Mouse (Mus musculus) forelimb bud, embryonic 11.5 days (tissue): ENCODE measurements around the gene Atf7ip2.
"Not testable (repeated sequence)": the region's sequence is repeated elsewhere in the genome, so short reads cannot be mapped to it uniquely, and the experiment has no call there.

Experiments used
- DNase-seq: peaks from one replicate; pipeline ENCODE4 v3.0.0-alpha.2; 2012; ENCODE audit warnings: low read depth, low spot score

Atf7ip2 gene

DNA sequence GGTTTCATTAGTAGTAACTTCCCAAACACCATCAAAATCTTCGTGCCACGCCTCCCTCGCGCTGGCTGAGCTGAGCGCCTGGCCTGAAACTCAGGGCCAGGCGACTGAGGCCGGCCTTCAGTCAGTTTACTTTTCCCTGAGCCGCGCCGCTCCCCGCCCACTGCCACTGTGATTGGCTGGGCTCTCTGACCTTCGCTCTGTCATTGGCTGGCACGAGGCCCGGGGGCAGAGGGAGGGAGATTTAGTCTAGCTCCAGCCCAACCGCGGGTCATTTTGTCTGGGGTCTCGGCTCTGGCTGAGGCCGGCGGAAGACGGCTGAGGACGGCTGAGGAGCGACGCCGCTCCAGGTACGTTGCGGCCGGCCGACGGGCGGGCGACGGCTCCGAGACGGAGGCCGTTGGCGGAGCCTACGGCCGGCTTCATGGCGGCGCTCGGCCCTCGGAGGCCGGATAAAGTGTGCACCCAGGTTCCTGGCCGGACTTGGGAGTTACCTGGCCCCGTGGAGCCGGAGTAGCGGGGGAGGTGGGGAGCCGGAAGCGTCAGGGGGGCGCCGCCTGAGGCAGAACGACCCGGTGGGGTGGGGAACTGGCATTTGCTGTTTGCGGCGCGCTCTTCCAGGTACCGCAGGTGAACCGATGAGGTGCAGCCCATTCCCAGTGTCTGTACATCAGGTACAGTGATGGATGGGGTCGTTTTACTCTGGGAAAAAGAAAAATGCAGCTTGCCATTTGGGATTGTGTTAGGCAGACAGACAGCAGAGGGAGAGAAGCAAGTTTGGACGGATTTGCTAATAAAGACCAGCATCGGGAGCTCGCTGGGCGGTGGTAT is at the start of gene Atf7ip2:
Atf7ip2 (plus strand) TSS at position 34 of the 828 bp plus-strand sequence.
- DNase-seq = peak; percentile 92

DNA sequence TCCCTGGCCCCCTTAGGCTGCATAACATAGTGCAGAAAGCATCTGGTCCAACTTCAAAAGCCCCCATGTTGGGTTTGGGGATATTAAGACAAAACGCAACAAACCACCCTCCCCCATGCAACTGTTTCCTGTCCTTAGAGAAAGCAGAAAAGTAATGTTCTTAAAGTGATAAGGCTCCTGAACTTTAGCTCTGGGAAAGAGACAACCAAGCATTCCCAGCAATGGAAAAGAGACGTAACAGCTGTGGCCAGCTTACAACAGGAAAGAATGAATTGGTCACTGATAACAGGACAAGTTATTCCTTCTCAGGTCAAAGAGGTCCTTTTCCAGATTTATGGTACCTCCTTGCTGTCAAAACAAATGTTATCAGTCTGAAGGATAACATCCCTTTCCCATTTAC is 49.3 kb upstream of the Atf7ip2 start:
- no peak for DNase-seq

DNA sequence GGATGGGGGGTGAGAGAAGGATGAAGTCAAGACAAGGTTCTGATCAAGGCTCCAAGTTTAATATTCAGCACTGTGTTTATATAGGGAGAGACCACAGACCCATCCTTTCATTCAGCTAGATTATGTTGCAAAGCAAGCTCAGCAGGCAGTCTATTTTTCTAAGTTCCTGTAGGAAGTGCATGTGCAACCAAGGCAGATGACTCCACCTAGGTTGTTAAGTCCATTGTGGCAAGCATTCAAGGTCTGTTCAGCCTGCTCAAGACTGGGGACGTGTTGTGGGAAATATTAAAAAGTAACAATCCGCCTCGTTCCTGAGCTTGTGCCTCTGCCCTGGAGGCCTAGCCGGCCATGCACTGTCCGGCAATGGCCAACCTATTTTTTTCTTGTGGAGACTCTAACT is 45.1 kb upstream of the Atf7ip2 start:
- no peak for DNase-seq

DNA sequence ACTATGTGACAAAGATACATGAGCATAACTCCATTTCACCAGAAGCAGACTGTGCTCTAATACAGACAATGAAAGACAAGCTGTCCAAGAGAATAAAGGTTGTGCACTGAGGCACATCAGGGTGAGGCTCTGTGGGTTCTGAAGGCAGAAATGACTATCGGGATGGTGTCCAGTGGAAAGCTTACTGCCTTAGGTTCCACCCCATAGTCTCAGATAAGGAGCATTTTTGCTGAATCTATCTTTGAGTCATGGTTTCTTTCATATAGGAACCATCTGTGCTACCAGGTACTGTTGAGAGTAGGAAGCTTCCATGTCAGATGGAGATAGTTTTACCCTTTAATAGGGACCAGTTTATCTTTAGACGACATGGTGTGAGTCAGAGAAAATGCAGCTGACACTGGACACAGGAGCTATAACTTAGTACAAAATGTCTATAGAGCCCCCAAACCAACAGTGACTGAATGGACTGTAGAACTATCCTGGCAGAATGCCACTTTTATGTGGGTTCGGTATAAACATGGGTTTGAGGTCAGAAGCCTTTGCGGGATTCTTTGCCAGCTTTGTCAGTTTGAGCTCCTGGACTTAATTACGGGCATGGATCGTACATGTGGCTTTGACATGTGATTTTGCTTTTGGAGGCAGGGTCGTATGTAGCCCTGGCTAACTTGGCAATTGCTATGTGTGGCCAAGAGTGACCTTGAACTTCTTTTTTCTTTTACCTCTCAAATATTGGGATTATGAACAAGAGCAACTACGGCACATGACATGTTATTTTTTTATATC is 23.2 kb upstream of the Atf7ip2 start:
- DNase-seq = no peak

DNA sequence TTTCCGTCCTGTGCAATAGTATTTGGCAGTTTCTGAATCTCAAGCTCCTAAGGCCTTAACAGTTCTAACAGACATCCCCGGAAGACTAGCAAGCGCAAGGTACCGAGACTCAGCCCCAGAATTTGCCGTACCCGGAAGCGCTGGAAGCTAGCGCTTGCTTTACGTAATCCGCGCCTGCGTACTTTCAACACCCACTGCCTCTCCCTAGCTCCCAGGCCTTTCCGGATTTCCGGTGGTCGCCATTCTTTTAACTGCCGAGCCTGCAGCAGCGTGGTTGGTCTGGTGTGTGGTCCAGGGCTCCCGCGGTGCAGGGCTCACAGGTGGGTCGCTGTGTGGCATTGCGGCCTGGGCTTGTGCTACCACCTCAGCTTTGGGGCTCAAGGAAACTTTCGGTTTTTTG is 22.5 kb upstream of the Atf7ip2 start, which contains the start of gene Rpl39l:
Rpl39l (plus strand) TSS at position 222 of the 400 bp plus-strand sequence.
- DNase-seq = no peak

DNA sequence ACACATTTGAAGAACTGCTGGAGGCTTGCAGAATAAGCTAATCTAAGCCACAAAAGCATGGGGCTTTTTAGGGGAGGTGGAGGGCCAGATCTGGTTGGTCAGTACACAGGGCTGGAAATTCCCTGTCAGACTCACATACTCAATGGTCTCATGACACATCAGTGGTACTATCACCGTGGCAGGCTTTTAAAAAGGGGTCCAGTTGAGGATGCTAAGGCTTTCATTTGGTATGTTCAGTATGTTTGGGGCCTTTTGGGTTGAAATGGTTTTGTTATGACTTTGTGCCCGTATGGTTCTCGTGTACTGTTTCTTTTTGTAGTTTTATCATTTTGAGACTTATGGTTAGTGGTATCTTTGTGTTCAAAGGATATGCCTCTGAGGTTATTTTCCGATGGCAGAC is 21.2 kb upstream of the Atf7ip2 start:
- DNase-seq = no peak

DNA sequence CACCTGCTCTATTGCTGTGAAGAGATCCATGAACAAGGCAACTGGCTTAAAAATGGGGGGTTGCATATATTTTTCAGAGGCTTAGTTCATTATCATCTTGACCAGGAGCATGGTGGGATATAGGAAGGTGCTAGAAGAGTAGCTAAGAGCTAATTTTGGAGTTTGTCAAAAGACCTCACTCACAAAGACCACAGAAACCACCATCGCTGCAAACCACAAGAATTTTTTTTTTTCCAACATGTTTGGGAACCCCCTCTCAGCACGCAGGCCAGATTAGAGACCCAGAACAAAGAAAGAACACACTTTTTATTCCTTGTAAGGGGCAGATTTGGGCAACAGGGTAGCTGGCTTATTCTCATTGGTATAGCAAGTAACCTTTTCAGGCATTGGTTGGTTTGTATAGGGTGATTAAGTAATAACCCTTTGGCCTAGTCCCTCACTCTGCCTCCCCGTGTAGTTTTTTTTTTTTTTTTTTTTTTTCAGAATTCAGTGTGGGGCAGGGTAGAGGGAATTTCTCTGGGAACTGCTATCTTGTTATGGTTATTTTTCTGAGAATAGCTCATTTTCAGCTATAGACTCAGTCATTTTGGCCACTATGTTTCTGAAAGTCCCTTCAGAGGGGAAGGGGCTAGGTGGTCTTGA is 20.2 kb upstream of the Atf7ip2 start:
- DNase-seq = no peak

DNA sequence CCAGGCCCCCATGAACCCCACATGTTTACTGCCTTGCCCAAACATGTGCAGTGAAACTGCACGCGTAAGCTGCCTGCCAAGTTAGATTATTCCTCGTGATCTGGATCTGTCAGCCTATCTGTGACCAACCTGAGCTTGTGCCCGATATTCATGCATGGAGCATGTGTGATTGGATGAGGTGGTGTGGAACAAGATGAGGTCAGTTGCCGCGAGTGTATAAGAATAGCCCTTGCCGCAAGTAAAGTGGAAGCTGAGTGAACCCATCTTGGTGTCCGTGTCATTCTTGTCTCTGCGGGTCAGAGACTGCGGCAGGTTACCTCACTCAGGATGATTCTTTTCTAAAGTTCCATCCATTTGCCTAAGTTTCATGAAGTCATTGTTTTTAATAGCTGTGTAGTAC is 5.1 kb upstream of the Atf7ip2 start:
- not testable (repeated sequence) for DNase-seq

DNA sequence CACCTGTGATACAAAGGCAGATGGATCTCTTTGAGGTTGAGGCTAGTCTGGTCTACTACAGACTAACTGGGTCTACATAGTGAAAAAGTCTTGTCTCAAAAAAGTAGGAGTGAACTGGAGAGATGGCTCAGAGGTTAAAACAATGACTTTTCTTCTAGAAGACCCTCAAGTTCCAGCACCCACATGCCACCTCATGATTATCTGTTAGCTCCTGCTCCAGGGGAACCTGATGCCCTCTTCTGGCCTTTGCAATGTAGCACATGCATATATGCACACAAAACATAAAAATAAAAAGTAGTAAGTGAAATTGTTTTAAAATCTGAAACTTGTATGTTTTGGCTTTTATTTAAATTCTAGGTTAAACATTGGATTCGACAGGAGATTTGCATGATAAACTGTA is 16.3 kb downstream of the Atf7ip2 start:
- no peak for DNase-seq

DNA sequence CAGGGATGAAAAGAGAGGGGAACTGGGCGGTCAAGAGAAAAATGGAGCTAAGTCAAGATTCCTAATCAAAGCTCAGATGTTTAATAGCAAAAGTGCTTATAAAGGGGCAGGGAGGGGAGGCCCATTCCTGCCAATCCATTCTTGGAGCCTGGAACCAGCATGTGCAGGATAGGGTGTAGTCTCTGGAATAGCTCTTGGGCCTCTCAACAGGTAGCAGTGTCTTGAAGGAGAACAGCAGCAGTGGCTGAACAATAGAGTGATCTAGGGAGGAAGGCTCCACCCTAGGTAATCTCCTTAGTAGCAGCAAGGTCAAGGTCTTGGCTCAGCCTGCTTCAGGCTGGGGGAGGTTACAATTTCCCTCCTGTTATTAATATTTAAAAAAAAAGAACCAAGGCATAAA is 23.9 kb downstream of the Atf7ip2 start:
- not testable (repeated sequence) for DNase-seq

DNA sequence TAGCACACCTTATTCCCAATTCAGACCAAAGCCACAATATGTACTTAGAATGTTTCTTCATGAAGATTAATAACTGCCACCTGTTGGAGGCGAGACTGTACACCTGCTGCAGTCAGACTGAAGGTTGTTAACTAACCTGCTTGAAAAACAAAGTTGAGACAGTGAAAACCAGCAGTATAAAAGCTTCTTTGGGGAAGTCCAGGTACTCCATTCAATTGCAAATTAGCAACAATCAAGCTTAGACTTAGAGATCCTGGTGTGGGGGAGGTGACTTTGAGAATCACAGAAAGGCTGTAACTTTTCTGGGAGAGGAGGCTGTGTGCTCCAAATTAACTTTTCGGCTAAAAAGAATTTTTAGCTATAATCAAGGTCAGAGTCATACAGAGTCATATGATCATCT is 24.5 kb downstream of the Atf7ip2 start:
- not testable (repeated sequence) for DNase-seq

DNA sequence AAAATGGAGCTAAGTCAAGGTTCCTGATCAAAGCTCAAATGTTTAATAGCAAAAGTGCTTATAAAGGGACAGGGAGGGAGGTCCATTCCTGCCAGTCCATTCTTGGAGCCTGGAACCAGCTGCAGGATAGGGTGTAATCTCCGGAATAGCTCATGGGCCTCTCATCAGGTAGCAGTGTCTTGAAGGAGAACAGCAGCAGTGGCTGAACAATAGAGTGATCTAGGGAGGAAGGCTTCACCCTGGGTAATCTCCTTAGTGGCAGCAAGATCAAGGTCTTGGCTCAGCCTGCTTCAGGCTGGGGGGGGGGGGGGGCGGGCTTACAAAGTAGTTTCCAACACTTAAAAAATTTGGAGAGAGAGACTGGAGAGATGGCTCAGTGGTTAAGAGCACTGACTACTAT is 34.8 kb downstream of the Atf7ip2 start:
- no peak for DNase-seq

DNA sequence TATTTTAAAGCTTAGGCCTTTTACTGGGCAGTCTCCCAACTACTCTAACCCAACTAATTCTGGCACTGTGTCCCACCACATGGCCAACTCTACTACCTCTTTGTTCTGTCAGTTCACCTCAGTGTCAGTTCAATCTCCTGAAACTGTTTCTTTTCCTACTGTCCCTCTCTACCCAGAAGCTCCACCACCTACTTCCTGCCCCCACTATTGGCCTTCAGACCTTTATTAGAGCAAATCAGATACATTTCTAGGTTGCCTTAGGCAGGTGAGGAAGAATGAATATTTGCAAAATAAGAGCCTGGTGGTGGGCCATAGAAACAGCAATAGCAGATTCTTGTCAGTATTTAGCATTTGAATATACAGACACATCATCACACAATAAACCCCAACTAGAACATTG is 44.1 kb downstream of the Atf7ip2 start:
- DNase-seq = no peak

DNA sequence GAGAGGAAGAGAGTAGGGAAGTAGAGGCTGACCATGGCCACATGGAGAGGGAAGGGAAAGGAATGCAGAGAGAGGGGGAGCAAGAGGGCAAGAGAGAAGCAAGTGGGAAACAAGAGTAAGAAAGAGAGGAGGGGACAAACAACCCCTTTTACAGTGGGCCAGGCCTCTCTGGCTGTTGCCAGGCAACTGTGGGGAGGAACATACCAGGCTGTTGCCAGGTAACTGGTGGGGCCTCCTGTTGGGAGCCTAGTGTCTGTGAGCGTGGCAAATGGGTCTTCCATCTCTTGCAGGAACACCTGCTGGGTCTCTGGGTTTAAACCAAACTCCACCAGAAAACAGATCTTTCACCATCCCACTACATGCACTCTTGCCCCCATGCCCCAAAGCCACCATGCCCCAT is 61.5 kb downstream of the Atf7ip2 start:
- no peak for DNase-seq

DNA sequence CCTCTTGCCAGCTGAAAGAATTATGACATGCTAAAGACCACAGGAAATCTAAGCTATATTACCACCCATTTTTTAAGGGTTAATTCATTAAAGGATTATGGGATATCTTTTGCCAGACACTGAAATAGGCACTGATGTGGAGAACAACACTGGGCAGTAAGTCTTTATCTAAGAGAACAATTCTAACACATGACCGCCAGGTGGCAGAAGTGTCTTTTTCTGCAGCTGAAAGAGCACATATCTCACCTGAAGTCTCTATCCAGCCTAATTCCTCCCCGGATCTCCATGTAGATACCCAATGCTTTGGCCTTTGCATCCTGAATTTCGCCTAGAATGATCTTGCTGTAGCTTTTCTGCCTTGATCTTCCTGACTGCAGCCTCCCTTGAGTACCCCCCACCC is 79.7 kb downstream of the Atf7ip2 start:
- peak; percentile 63 for DNase-seq

DNA sequence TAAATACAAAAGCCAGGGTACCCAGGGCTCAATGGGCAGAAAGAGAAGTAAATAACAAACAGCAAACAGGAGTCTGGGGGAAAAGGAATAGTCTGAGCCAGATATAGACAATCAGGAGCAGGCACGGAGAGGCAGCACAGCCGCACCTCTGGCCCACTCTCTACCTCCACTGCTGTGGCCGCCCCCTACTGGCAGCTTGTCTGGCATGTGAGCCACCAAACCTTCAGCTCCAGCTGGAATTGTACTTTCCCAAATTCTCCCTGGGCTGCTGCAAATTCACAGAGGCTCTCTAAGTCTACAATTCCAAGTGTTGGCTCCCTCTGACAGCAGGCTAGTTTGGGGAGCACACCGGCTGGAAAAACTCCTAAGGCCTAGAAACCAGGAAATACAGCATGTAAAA is 82.0 kb downstream of the Atf7ip2 start:
- DNase-seq = no peak

DNA sequence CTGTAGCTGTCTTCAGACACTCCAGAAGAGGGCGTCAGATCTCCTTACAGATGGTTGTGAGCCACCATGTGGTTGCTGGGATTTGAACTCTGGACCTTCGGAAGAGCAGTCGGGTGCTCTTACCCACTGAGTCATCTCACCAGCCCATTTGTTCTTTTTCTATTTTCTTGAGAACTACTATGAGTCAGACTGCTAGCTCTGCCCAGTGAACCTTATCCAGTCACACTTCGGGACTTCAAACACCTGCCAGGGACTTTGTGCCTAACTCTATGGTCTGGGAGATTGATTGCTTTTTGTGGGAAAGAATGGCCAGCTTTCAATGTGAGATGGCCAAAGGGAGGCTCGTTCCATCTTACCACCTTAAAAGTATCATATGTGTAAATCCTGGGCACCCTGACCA is 84.3 kb downstream of the Atf7ip2 start:
- DNase-seq = not testable (repeated sequence)

DNA sequence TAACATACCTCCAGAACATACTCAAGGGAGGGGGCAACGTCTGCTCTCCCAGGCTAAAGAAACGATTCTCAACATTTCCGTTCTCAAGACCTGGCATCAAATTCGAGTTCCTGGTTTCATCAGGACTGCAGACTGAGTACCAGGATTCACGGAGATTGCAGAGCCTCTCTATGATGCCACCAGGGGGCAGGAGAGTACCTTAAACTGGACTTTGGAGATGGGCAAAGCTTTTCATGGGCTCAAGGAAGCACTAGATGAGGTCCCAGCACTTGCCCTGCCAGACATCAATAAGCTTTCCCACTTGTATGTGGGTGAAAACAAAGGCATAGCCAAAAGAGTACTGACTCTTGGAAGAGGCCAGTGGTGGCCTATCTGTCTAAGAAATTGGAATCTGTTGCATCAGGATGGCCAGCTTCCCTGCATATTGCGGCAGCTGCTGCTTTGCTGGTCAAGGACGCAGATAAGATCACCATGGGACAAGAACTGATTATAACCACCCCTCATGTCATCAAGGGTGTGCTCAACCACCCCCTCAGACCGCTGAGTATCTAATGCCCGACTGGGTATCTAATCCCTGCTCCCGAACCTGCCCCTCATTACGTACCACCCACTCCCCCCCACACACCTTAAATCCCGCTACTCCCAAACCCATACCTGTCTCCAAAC is 87.9 kb downstream of the Atf7ip2 start:
- DNase-seq = peak; percentile 86

DNA sequence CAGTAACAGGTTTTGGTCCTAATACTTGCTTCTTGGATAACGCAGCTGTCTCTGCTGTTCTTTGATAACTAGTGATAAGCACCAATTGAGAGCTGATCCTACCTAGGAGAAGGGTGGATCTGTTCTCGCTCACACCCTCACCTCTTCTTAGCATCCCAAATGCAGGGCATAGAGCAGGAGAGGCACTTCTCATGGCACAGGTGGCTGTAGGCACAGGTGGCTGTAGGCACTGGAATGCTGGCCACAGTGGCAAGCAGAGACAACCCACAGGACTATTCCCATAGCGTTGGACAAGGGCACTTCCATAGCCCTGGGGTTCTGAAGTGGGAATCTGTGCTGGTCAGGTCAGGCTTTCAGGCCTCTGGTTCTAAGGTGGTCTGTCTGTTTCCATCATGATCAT is 89.4 kb downstream of the Atf7ip2 start:
- no peak for DNase-seq

DNA sequence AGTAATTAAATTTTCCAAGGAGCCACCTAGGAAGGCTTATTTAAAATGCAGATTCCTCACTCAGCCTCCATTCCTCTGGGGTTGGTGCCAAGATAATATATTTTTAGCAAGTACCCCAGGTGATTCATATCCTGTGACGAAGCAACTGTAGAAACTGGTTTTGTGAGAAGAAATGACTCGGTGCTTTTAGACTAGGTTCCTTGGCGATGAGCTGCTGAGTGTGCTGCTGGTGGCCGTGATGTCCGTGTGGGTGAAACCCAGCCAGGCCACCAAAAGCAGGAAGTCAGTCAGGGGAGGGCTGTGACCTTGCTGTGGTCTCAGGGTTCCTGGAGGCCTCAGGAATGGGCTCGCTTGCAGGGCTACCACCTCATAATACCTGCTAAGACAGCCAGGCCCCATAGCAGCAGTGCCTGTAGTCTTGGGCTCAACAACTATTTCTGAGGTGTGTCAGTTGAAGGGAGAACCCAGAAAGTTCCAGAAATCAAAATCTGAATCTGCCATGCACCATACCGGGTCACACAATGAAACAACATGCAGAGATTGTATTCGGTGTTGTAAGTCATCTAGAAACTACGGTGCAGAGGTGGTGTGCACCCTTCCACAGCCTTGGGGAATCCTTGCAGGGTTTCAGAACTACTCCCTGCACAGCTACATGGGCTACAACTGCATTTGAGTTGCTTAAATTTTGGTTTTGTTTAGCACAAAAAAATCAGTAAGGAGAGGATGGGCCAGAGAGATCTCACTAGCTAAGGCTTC is 94.2 kb downstream of the Atf7ip2 start:
- no peak for DNase-seq

DNA sequence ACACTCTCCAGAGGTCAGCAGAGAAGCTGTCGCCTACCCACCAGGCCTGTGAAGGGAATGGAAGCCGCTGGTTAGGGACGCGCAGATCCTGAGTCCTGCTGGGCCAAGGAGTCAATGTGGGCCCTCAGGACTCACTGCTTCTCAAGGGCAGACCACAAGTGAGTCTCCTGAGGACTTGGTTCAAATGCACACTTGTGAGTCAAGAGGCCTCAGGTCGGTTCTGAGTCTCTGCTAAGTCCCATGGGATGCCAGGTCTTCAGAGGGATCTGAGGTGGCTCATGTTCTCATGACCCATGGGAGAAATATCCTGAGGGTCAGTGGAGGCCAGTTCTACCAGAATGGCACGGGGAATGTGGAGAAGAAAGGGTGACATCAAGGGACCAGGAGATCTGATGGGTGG is 95.6 kb downstream of the Atf7ip2 start:
- no peak for DNase-seq
